Mouse (Mus musculus): ENCODE data around the gene Cabcoco1. TPM values are rescaled to one million over a fixed set of nuclear protein-coding genes. Genes with fewer than 3 reads are reported as not detected.

Gene Cabcoco1
- polyA plus RNA-seq, 1 experiment from 2014 or later, result 0.20 TPM

GRCm38 (mm10) chr10:68417074-68417790 lies 124.5 kb downstream of the Cabcoco1 start:
- no peak for DNase-seq (ENCODE audit: low spot score)
- no peaks in the 10 kb centered on the region for H3K36me3 ChIP-seq (replicated peaks)
- WGBS, result 90% methylated on average over 13 of the region's 13 CpGs
- no peaks in the 10 kb centered on the region for H3K4me1 ChIP-seq
- H3K9me3 ChIP-seq, result no peaks in the 10 kb centered on the region
- H3K27me3 ChIP-seq (replicated peaks; ENCODE audit: low read depth, poor library complexity, severe bottlenecking), result no peaks in the 10 kb centered on the region
- no peak overlapping the region for H3K27ac ChIP-seq (replicated peaks)
- H3K4me3 ChIP-seq, result no peak overlapping the region

- H3K4me1 ChIP-seq, result no peaks in the 10 kb centered on the region
- H3K27ac ChIP-seq (replicated peaks), result no peak overlapping the region
- 88% methylated on average over 4 of the region's 4 CpGs for WGBS
- H3K27me3 ChIP-seq (replicated peaks; ENCODE audit: low read depth, poor library complexity, severe bottlenecking), result no peaks in the 10 kb centered on the region
- H3K36me3 ChIP-seq (replicated peaks), result no peaks in the 10 kb centered on the region
- H3K9me3 ChIP-seq, result no peaks in the 10 kb centered on the region; the same call in 1 of the 2 replicates
- no peak overlapping the region for H3K4me3 ChIP-seq
- no peak for DNase-seq (ENCODE audit: low spot score)
These were observed 135.8 kb downstream of the Cabcoco1 start for GRCm38 (mm10) chr10:68405936-68406335.

GRCm38 (mm10) chr10:68396786-68397185 lies 144.9 kb downstream of the Cabcoco1 start:
- DNase-seq (ENCODE audit: low spot score), result no peak
- 86% methylated on average over 8 of the region's 8 CpGs for WGBS
- H3K27ac ChIP-seq (replicated peaks), result no peak overlapping the region
- no peaks in the 10 kb centered on the region for H3K27me3 ChIP-seq (replicated peaks; ENCODE audit: low read depth, poor library complexity, severe bottlenecking)
- H3K4me3 ChIP-seq, result no peak overlapping the region
- no peaks in the 10 kb centered on the region for H3K36me3 ChIP-seq (replicated peaks)
- H3K4me1 ChIP-seq, result peaks cover 4% of the 10 kb centered on the region; the same call in 1 of the 2 replicates
- no peaks in the 10 kb centered on the region for H3K9me3 ChIP-seq

- Histone ChIP-seq H3K4me1 (peaks cover 7% of the 10 kb centered on the region), H3K4me3 (no peak overlapping the region), H3K27me3 (replicated peaks; ENCODE audit: low read depth, poor library complexity, severe bottlenecking) (no peaks in the 10 kb centered on the region), H3K9me3 (no peaks in the 10 kb centered on the region), H3K36me3 (replicated peaks) (no peaks in the 10 kb centered on the region), H3K27ac (replicated peaks) (no peak overlapping the region)
- 46% methylated on average over 2 of the region's 2 CpGs for WGBS
- peak; percentile 15 for DNase-seq (ENCODE audit: low spot score)
These were observed 145.6 kb downstream of the Cabcoco1 start for GRCm38 (mm10) chr10:68396083-68396482.

- no peaks in the 10 kb centered on the region for H3K36me3 ChIP-seq (replicated peaks)
- DNase-seq (ENCODE audit: low spot score), result no peak
- peaks cover 7% of the 10 kb centered on the region for H3K4me1 ChIP-seq
- WGBS, result 65% methylated on average over 4 of the region's 4 CpGs
- H3K4me3 ChIP-seq, result no peak overlapping the region
- H3K9me3 ChIP-seq, result no peaks in the 10 kb centered on the region
- H3K27me3 ChIP-seq (replicated peaks; ENCODE audit: low read depth, poor library complexity, severe bottlenecking), result no peaks in the 10 kb centered on the region
- H3K27ac ChIP-seq (replicated peaks), result no peak overlapping the region
These were observed 150.1 kb downstream of the Cabcoco1 start for GRCm38 (mm10) chr10:68391640-68392039.

- H3K36me3 ChIP-seq (replicated peaks), result no peaks in the 10 kb centered on the region
- no peak for DNase-seq (ENCODE audit: low spot score)
- 83% methylated on average over 4 of the region's 4 CpGs for WGBS
- H3K4me1 ChIP-seq, result peaks cover 3% of the 10 kb centered on the region; the same call in 1 of the 2 replicates
- H3K27ac ChIP-seq (replicated peaks), result no peak overlapping the region
- no peak overlapping the region for H3K4me3 ChIP-seq
- no peaks in the 10 kb centered on the region for H3K9me3 ChIP-seq
- no peaks in the 10 kb centered on the region for H3K27me3 ChIP-seq (replicated peaks; ENCODE audit: low read depth, poor library complexity, severe bottlenecking)
These were observed 152.9 kb downstream of the Cabcoco1 start for GRCm38 (mm10) chr10:68388802-68389201.

- Histone ChIP-seq H3K27ac (replicated peaks) (no peak overlapping the region), H3K9me3 (no peaks in the 10 kb centered on the region), H3K36me3 (replicated peaks) (no peaks in the 10 kb centered on the region), H3K27me3 (replicated peaks; ENCODE audit: low read depth, poor library complexity, severe bottlenecking) (no peaks in the 10 kb centered on the region), H3K4me1 (peaks cover 3% of the 10 kb centered on the region; the same call in 1 of the 2 replicates), H3K4me3 (no peak overlapping the region)
- no peak for DNase-seq (ENCODE audit: low spot score)
- WGBS, result 86% methylated on average over 7 of the region's 7 CpGs
These were observed 153.6 kb downstream of the Cabcoco1 start for GRCm38 (mm10) chr10:68388138-68388537.

Other genes starting within 250 kb of the Cabcoco1 start
- 4.2 and 10.2 TPM in 2 replicates for gene Tmem26, start 181.8 kb upstream of the Cabcoco1 start, polyA plus RNA-seq (2016; fragmentation: Nextera tagmentation; extraction: Ambion mirVana)

Data from embryonic facial prominence, embryonic 10.5 days (tissue).